Mouse (Mus musculus) left cerebral cortex, adult 9 months (tissue): ENCODE results near the gene Emilin1.
A peak's percentile ranks its signal among the peaks of the same experiment; 100 is the strongest.

ENCODE experiments used
- DNase-seq, 2 experiments: peaks; one replicate each; pipeline ENCODE4 v3.0.0; 2022; ENCODE audit warnings: low spot score in 2 of 2

Emilin1 gene

GRCm38 (mm10) chr5:30907413-30908059 lies 5.7 kb upstream of the Emilin1 start, which contains the start of gene Ost4:
TSS of gene Ost4 (minus strand) at chr5:30907788.
- peak; percentile 89 to 95 for DNase-seq

DNA sequence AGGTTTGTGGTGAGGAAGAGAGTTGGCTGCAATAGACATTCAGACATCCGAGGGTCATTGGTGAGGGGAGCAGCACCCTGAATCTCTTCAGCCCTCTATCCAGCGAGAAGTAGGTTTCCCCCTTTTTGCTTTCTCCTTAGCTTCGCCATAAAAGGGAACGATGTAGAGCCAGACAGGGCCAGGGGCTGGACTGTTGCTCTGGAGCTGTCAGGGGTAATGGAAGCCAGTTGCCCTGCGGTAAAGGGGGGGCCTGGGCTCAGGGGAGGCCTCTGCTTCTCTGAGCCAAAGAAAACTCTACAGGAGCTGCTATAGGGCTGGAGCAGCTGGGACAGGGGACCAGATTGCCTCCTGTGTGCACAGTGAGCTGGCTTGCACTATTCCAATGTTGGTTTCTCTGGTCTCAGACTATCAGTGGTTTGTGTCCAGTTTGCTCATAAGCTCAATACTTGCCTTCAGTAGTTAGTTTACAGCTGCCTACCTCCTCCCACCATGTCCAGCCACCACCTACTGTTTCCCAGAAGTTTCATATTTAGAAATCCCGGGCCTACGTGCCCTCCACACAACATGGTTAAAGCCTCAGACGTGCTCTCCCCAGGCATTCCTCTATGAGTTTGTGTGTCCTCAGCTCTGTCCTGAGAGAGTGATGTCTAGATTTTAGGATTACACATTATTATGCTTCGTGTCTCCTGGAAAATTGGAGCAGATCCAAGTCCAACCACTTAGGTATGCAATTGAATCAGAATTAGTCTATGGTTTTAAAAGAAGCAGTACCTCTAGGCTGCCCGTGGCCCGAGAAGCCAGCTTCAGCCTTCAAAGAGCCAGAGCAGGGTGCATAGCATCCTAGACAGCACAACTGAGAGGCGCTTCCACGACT lies 4.5 kb upstream of the Emilin1 start:
- no peak for DNase-seq

DNA sequence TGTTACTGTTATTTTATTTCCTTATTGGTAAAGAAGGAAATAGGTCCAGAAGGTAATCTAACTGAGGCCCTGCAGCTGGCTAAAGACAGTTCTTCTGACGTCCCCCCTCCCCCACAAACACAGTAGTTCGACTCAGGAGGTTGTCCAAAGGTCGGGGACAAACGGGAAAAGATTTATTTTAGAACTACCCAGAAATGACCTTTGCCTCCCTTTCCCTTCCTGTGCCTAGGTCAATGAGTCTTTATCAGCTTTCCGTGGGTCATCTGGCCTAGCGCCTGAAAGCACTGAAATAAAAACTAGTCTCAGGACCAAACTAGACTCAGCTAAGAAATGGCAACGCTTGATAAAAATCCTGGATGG lies 3.9 kb upstream of the Emilin1 start:
- no peak for DNase-seq

DNA sequence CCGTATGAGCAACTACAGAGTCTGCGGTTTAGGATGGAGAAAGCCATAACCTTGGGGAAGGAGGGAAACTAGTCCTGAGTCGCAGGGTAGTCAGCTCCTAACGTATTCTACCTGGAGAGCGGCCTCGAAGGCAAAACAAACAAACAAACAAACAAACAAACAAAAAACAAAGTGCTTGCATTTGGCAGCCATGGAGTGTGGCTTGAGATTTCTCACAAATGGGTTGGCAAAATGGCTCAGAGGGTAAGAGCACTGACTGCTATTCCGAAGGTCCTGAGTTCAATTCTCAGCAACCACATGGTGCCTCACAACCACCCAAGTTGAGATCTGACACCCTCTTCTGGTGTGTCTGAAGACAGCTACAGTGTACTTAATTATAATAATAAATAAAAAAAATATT lies 3.3 kb upstream of the Emilin1 start:
- DNase-seq, result no peak

GRCm38 (mm10) chr5:30910481-30910880 lies 2.7 kb upstream of the Emilin1 start:
- no peak for DNase-seq

DNA sequence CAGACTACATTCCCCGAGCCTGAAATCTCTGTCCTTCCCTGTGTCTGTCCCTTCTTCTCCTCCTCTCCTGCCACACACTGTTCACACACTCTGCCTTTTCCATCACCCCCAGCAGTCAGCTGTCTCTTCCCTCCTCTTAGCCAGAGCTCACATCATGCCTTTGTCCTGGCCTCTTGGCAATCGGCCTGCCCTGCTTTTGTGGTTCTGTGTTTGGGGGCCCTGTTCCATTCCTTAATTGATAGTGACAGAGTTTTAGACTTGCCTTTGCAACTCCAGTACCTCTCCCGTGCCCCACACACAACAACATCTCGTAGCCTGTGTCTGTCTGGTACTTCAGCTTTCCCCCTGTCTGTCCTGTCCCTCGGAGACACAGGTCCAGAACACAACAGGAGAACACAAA lies 1.0 kb upstream of the Emilin1 start:
- no peak for DNase-seq

GRCm38 (mm10) chr5:30914101-30914635 lies 966 bp downstream of the Emilin1 start:
- no peak for DNase-seq

- no peak for DNase-seq
Measured at GRCm38 (mm10) chr5:30914849-30915248, 1.6 kb downstream of the Emilin1 start.

GRCm38 (mm10) chr5:30915456-30915855 lies 2.3 kb downstream of the Emilin1 start:
- DNase-seq, result no peak

GRCm38 (mm10) chr5:30915974-30916433 lies 2.8 kb downstream of the Emilin1 start:
- DNase-seq, result peak; percentile 94 to 95

- DNase-seq, result no peak
Measured at GRCm38 (mm10) chr5:30916841-30917240, 3.6 kb downstream of the Emilin1 start.

DNA sequence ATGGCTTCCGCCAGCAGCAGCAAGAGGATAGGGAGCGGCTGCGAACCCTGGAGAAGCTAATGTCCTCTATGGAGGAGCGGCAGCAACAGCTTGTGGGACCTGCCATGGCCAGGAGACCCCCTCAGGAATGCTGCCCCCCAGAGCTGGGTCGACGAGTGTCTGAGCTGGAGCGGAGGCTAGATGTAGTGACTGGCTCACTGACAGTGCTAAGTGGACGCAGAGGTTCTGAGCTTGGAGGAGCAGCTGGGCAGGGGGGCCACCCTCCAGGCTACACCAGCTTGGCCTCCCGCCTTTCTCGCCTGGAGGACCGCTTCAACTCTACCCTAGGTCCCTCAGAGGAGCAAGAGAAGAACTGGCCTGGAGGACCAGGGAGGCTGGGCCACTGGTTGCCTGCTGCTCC lies 4.1 kb downstream of the Emilin1 start:
- DNase-seq, result no peak

DNA sequence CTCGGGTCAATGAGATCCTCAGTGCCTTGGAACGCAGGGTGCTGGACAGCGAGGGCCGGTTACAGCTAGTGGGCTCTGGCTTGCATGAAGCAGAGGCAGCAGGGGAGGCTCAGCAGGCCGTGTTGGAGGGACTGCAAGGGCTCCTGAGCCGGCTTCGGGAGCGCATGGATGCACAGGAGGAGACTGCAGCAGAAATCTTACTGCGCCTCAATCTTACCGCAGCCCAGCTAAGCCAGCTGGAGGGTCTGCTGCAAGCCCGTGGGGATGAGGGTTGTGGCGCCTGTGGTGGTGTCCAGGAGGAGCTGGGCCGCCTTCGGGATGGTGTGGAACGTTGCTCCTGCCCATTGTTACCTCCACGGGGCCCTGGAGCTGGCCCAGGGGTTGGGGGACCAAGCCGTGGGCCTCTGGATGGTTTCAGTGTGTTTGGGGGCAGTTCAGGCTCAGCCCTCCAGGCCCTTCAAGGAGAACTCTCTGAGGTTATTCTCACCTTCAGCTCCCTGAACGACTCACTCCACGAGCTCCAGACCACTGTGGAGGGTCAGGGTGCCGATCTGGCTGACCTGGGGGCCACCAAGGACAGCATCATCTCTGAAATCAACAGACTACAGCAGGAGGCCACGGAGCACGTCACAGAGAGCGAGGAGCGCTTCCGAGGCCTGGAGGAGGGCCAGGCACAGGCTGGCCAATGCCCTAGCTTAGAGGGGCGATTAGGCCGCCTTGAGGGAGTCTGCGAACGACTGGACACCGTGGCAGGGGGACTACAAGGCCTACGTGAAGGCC lies 4.9 kb downstream of the Emilin1 start:
- no peak for DNase-seq

GRCm38 (mm10) chr5:30918691-30919090 lies 5.5 kb downstream of the Emilin1 start:
- DNase-seq, result no peak

DNA sequence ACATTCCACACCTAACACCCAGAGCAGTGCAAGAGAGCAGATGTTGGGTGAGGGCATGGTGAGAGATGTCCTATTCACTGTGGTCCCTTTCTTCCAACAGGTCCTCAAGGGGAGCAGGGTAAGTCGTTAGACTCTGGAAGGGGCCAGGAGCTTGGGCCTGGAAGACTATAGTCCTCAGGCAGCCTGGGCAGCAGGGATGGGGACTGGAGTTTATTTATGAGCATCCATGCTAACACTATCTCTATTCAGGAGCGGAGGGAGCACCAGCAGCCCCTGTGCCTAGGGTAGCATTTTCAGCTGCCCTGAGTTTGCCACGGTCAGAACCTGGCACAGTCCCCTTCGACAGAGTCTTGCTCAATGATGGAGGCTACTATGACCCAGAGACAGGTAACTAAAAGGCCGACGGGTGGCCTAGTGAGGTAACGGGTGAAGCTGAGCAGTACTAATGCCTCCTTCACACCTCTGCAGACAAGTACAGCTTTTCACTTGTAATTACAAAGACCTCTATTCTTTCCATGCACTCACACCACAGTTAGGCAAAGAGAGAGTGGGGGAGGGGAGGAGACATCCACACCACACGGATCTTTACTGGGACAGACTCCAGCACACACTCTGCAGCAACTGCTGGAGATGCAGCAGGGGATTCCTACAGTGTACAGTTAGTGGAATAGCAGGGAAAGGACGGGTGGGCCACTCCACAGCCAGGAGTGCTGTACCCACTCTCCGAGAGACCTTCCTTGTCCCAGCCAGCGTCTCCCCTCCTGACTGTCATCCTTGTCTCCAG lies 6.8 kb downstream of the Emilin1 start:
- no peak for DNase-seq

GRCm38 (mm10) chr5:30920621-30921020 lies 7.4 kb downstream of the Emilin1 start:
- no peak for DNase-seq

- DNase-seq, result peak in 1 of 2 experiments; percentile 87
Measured at GRCm38 (mm10) chr5:30921256-30922033, 8.2 kb downstream of the Emilin1 start, which contains the start of gene Khk. TSS of gene Khk (plus strand) at chr5:30921431.

DNA sequence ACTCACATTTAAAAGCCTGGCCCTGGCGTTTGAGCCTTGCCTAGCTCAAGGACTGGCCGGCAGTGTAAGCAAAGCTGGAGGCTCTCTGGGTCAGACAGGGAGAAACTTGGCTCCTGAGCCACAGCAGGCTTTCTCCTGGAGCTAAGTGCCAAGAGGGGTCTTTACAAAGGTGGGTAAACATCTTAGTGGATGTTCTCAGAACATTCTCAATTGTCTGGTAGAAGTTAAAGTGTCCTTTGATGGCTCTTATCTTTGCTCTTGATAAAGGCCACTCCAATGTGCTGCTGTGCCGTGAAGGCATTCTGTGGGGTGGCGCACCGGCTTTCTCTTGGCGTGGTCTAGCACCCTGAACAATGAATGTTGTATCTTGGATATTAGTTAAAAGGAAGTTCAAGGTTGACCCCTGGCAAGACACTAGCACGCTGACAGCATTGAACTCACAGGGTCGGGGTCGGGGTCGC lies 9.4 kb downstream of the Emilin1 start:
- no peak for DNase-seq

- no peak for DNase-seq
Measured at GRCm38 (mm10) chr5:30923119-30923518, 9.9 kb downstream of the Emilin1 start.

- DNase-seq, result no peak
Measured at GRCm38 (mm10) chr5:30924614-30925013, 11.4 kb downstream of the Emilin1 start.
